Mouse (Mus musculus): Measurements from ENCODE around the gene Pglyrp3. TPM values are rescaled to one million over a fixed set of nuclear protein-coding genes. Genes with fewer than 3 reads are reported as not detected.
"Not testable (repeated sequence)": the region's sequence is repeated elsewhere in the genome, so short reads cannot be mapped to it uniquely, and the experiment has no call there.

Gene Pglyrp3
- not detected in 2 replicates for polyA plus RNA-seq (2012; rRNA removed)

DNA sequence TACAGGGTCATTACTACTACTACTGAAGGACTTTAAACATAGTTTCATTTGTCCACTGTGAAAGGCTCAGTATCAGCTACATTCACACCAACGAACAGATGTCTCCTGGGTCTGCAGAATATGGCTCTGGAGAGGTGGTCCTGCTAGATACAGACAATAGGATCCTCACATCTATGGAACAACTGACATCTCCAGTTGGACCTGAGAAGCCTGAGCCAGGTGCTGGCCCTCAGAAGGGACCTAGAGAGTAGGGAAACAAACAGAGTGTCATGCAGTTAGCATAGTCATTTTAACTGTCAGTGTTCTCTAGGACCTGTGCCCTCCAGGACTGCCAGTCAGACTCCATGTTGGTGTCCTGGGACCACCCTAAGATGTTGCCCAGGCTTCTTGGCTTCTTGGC is at the start of gene Pglyrp3:
Gene Pglyrp3 (plus strand): TSS at position 301 of the 400 bp plus-strand sequence.
- DNase-seq (ENCODE audit: low spot score), result no peak

GRCm38 (mm10) chr3:92011001-92011400 is 3.4 kb upstream of the Pglyrp3 start:
- DNase-seq (ENCODE audit: low spot score), result no peak

DNA sequence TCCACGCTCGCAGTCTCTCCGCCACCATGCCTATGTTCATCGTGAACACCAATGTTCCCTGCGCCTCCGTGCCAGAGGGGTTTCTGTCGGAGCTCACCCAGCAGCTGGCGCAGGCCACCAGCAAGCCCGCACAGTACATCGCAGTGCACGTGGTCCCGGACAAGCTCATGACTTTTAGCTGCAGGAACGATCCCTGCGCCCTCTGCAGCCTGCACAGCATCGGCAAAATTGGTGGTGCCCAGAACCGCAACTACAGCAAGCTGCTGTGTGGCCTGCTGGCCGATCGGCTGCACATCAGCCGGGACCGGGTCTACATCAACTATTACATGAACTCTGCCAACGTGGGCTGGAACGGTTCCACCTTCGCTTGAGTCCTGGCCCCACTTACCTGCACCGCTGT is 10.2 kb downstream of the Pglyrp3 start:
- DNase-seq (ENCODE audit: low spot score), result not testable (repeated sequence)

DNA sequence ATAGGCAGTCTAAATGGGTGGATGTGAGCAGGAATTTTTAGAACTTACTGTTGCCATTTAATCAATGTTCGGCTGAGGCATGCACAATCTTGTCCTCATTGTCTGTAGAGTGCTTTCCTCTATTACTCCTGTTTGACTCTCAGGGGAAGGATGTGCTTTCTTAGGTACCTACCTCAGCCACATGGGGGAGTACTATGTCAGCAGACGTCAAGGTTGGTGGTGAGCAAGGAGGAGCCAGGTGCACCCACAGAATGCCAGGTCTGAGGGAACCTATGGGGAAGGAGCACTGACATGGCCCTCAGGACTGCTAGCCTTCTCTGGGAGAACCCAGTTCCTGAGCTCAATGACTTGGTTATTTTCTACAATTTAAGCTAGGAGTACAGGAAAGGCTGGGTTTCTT is 18.8 kb downstream of the Pglyrp3 start:
- DNase-seq (ENCODE audit: low spot score), result no peak

- DNase-seq (ENCODE audit: low spot score), result no peak
Measured at GRCm38 (mm10) chr3:92033892-92034291, 19.5 kb downstream of the Pglyrp3 start.

DNA sequence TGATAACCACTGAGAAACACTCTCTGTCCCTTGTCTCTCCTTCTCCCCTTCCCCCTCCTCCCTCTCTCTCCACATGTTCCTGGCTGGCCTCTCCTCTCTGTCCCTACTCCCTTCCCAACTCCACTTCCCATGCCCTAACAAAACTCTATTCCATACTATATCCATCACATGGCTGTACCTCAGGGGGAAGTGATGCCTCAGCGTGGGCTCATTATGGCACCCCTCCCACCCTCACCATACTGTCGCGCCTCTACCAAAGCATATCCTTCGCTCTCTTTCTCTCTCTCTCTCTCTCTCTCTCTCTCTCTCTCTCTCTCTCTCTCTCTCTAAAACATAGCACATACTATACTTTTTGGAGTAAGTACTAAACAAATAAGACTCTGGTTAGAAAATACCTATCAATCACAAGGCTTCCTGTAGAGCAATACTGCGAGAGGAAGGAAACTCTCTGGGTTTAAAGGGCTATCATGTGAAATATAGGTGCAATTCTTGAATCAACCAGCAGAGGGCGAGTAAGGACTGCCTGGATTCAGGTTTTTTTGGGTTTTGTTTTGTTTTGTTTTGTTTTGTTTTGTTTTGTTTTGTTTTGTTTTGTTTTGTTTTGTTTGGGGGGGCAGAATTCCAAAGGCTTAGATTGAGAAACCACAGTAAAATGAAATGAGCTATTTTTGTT is 36.1 kb downstream of the Pglyrp3 start:
- DNase-seq (ENCODE audit: low spot score), result no peak

DNA sequence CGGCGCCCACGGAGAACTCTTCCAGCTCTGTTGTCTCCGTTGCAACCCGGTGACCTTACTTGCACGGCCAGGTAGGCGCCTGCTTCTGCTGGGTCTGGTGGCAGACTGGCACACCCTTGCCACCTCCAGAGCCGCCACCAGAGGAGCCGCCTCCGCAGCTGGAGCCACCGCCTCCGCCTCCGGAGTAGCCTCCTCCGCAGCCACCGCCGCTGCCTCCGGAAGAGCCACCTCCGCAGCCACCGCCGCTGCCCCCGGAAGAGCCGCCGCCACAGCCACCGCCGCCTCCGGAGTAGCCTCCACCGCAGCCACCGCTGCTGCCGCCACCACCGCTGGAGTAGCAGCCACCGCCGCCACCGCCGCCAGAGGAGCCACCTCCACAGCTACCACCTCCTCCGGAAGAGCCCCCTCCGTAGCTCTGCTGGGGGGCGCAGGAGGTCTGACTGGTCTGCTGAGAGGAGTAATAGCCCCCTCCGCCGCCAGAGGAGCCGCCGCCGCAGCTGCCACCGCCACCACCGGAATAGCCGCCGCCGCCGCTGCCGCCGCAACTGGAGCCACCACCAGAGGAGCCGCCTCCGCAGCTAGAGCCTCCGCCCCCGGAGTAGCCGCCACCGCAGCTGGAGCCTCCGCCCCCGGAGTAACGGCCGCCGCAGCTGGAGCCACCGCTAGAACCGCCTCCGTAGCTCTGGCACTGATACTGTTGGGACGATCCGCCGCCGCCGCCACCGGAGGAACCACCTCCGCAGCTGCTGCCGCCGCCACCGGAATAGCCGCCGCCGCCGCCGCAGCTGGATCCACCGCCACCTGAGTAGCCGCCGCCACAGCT is 66.3 kb downstream of the Pglyrp3 start:
- DNase-seq (ENCODE audit: low spot score), result peak; percentile 39

Other genes starting within 250 kb of the Pglyrp3 start
- 0.13 and 0.17 TPM in 2 replicates for gene Lor, start 68.6 kb downstream of the Pglyrp3 start, polyA plus RNA-seq (2012; rRNA removed)
- not detected in 2 replicates for gene Prr9, start 109.4 kb downstream of the Pglyrp3 start, polyA plus RNA-seq (2012; rRNA removed)
- gene Lelp1, start 128.2 kb downstream of the Pglyrp3 start, polyA plus RNA-seq (2012; rRNA removed), result not detected in 2 replicates
- 200 and 292 TPM in 2 replicates for gene Sprr2a1, start 201.2 kb downstream of the Pglyrp3 start, polyA plus RNA-seq (2012; rRNA removed)
- gene Sprr2a2, start 201.3 kb downstream of the Pglyrp3 start, polyA plus RNA-seq (2012; rRNA removed), result 14,912 and 26,019 TPM in 2 replicates